Mouse (Mus musculus): ENCODE results near the gene Spib. TPM values are rescaled to one million over a fixed set of nuclear protein-coding genes. Genes with fewer than 3 reads are reported as not detected.
A peak's percentile ranks its signal among the peaks of the same experiment; 100 is the strongest.

Gene Spib
- polyA plus RNA-seq, 1 experiment from 2014 or later: not detected

GRCm38 (mm10) chr7:44547725-44548124 lies 15.9 kb upstream of the Spib start:
- WGBS: 23% methylated on average over 5 of the region's 5 CpGs
- no peaks in the 10 kb centered on the region for H3K9me3 ChIP-seq
- peaks cover 15% of the 10 kb centered on the region for H3K4me1 ChIP-seq
- H3K4me2 ChIP-seq (replicated peaks): peak overlapping the region; percentile 77
- H3K27ac ChIP-seq: no peak overlapping the region
- peak overlapping the region; percentile 70 for H3K4me3 ChIP-seq
- H3K36me3 ChIP-seq: peaks cover 33% of the 10 kb centered on the region
- no peaks in the 10 kb centered on the region for H3K27me3 ChIP-seq
- ATAC-seq (ENCODE audit: insufficient number of reproducible peaks, insufficient read depth, low FRiP score, low TSS enrichment): no peak
- H3K9ac ChIP-seq: peak overlapping the region; percentile 67

- H3K4me1 ChIP-seq: peaks cover 11% of the 10 kb centered on the region
- no peak overlapping the region for H3K27ac ChIP-seq
- no peaks in the 10 kb centered on the region for H3K27me3 ChIP-seq
- H3K9me3 ChIP-seq: no peaks in the 10 kb centered on the region
- H3K4me2 ChIP-seq (replicated peaks): peak overlapping the region; percentile 77
- no peak for ATAC-seq (ENCODE audit: insufficient number of reproducible peaks, insufficient read depth, low FRiP score, low TSS enrichment)
- H3K36me3 ChIP-seq: peaks cover 37% of the 10 kb centered on the region
- H3K4me3 ChIP-seq: peak overlapping the region; percentile 70; the same call in 1 of the 2 replicates
- H3K9ac ChIP-seq: peak overlapping the region; percentile 67; the same call in 1 of the 2 replicates
- 90% methylated on average over 13 of the region's 13 CpGs for WGBS
Measured at GRCm38 (mm10) chr7:44547041-44547440, 15.2 kb upstream of the Spib start.

- Histone ChIP-seq H3K4me3 (no peak overlapping the region), H3K27ac (no peak overlapping the region), H3K4me2 (replicated peaks) (no peak overlapping the region), H3K9me3 (no peaks in the 10 kb centered on the region), H3K4me1 (peaks cover 11% of the 10 kb centered on the region), H3K27me3 (no peaks in the 10 kb centered on the region), H3K9ac (no peak overlapping the region), H3K36me3 (peaks cover 37% of the 10 kb centered on the region)
- ATAC-seq (ENCODE audit: insufficient number of reproducible peaks, insufficient read depth, low FRiP score, low TSS enrichment): no peak
- 93% methylated on average over 3 of the region's 3 CpGs for WGBS
Measured at GRCm38 (mm10) chr7:44546274-44546673, 14.4 kb upstream of the Spib start.

GRCm38 (mm10) chr7:44543071-44543470 lies 11.2 kb upstream of the Spib start:
- Histone ChIP-seq H3K4me1 (peaks cover 11% of the 10 kb centered on the region), H3K27ac (no peak overlapping the region), H3K9ac (no peak overlapping the region), H3K36me3 (peaks cover 51% of the 10 kb centered on the region), H3K27me3 (no peaks in the 10 kb centered on the region), H3K4me2 (replicated peaks) (no peak overlapping the region), H3K9me3 (no peaks in the 10 kb centered on the region), H3K4me3 (no peak overlapping the region)
- no peak for ATAC-seq (ENCODE audit: insufficient number of reproducible peaks, insufficient read depth, low FRiP score, low TSS enrichment)
- WGBS: 83% methylated on average over 12 of the region's 12 CpGs

- peaks cover 56% of the 10 kb centered on the region for H3K36me3 ChIP-seq
- WGBS: 96% methylated on average over 11 of the region's 11 CpGs
- no peaks in the 10 kb centered on the region for H3K27me3 ChIP-seq
- ATAC-seq (ENCODE audit: insufficient number of reproducible peaks, insufficient read depth, low FRiP score, low TSS enrichment): no peak
- no peak overlapping the region for H3K9ac ChIP-seq
- H3K4me1 ChIP-seq: peaks cover 7% of the 10 kb centered on the region
- no peak overlapping the region for H3K27ac ChIP-seq
- H3K4me2 ChIP-seq (replicated peaks): no peak overlapping the region
- H3K9me3 ChIP-seq: no peaks in the 10 kb centered on the region
- H3K4me3 ChIP-seq: no peak overlapping the region
Measured at GRCm38 (mm10) chr7:44542555-44542954, 10.7 kb upstream of the Spib start.

GRCm38 (mm10) chr7:44538756-44539624 lies 7.1 kb upstream of the Spib start:
- peaks cover 86% of the 10 kb centered on the region for H3K36me3 ChIP-seq
- no peaks in the 10 kb centered on the region for H3K9me3 ChIP-seq
- H3K4me3 ChIP-seq: no peak overlapping the region
- H3K9ac ChIP-seq: no peak overlapping the region
- ATAC-seq (ENCODE audit: insufficient number of reproducible peaks, insufficient read depth, low FRiP score, low TSS enrichment): no peak
- 90% methylated on average over 41 of the region's 41 CpGs for WGBS
- no peak overlapping the region for H3K27ac ChIP-seq
- no peak overlapping the region for H3K4me2 ChIP-seq (replicated peaks)
- H3K4me1 ChIP-seq: no peaks in the 10 kb centered on the region
- H3K27me3 ChIP-seq: no peaks in the 10 kb centered on the region

- H3K27me3 ChIP-seq: no peaks in the 10 kb centered on the region
- no peak for ATAC-seq (ENCODE audit: insufficient number of reproducible peaks, insufficient read depth, low FRiP score, low TSS enrichment)
- H3K4me2 ChIP-seq (replicated peaks): no peak overlapping the region
- no peaks in the 10 kb centered on the region for H3K9me3 ChIP-seq
- H3K27ac ChIP-seq: no peak overlapping the region
- H3K4me3 ChIP-seq: no peak overlapping the region
- H3K36me3 ChIP-seq: peaks cover 99% of the 10 kb centered on the region
- H3K4me1 ChIP-seq: no peaks in the 10 kb centered on the region
- 93% methylated on average over 13 of the region's 13 CpGs for WGBS
- no peak overlapping the region for H3K9ac ChIP-seq
Measured at GRCm38 (mm10) chr7:44537496-44537895, 5.6 kb upstream of the Spib start.

GRCm38 (mm10) chr7:44537009-44537408 lies 5.1 kb upstream of the Spib start:
- no peak for ATAC-seq (ENCODE audit: insufficient number of reproducible peaks, insufficient read depth, low FRiP score, low TSS enrichment)
- WGBS: 91% methylated on average over 7 of the region's 7 CpGs
- Histone ChIP-seq H3K4me3 (no peak overlapping the region), H3K36me3 (peaks cover 98% of the 10 kb centered on the region), H3K27me3 (no peaks in the 10 kb centered on the region), H3K9me3 (no peaks in the 10 kb centered on the region), H3K4me2 (replicated peaks) (no peak overlapping the region), H3K27ac (no peak overlapping the region), H3K4me1 (no peaks in the 10 kb centered on the region), H3K9ac (no peak overlapping the region)

- Histone ChIP-seq H3K4me3 (no peak overlapping the region), H3K27me3 (no peaks in the 10 kb centered on the region), H3K9me3 (no peaks in the 10 kb centered on the region), H3K27ac (no peak overlapping the region), H3K9ac (no peak overlapping the region), H3K36me3 (peaks cover 93% of the 10 kb centered on the region), H3K4me1 (no peaks in the 10 kb centered on the region), H3K4me2 (replicated peaks) (no peak overlapping the region)
- no peak for ATAC-seq (ENCODE audit: insufficient number of reproducible peaks, insufficient read depth, low FRiP score, low TSS enrichment)
- 91% methylated on average over 6 of the region's 6 CpGs for WGBS
Measured at GRCm38 (mm10) chr7:44536590-44536968, 4.7 kb upstream of the Spib start.

GRCm38 (mm10) chr7:44535657-44536589 lies 4.1 kb upstream of the Spib start:
- H3K36me3 ChIP-seq: peaks cover 87% of the 10 kb centered on the region
- 92% methylated on average over 27 of the region's 27 CpGs for WGBS

GRCm38 (mm10) chr7:44534656-44535441 lies 3.0 kb upstream of the Spib start:
- H3K27me3 ChIP-seq: no peaks in the 10 kb centered on the region
- H3K4me2 ChIP-seq (replicated peaks): no peak overlapping the region
- H3K4me1 ChIP-seq: no peaks in the 10 kb centered on the region
- no peak overlapping the region for H3K4me3 ChIP-seq
- H3K9me3 ChIP-seq: no peaks in the 10 kb centered on the region
- no peak for ATAC-seq (ENCODE audit: insufficient number of reproducible peaks, insufficient read depth, low FRiP score, low TSS enrichment)
- H3K27ac ChIP-seq: no peak overlapping the region
- peaks cover 76% of the 10 kb centered on the region for H3K36me3 ChIP-seq
- H3K9ac ChIP-seq: no peak overlapping the region
- 85% methylated on average over 19 of the region's 19 CpGs for WGBS

More at GRCm38 (mm10) chr7:44535657-44536589, 4.1 kb upstream of the Spib start:
- no peak for ATAC-seq (ENCODE audit: insufficient number of reproducible peaks, insufficient read depth, low FRiP score, low TSS enrichment)
- H3K4me3 ChIP-seq: no peak overlapping the region
- H3K27ac ChIP-seq: no peak overlapping the region
- no peak overlapping the region for H3K4me2 ChIP-seq (replicated peaks)
- no peaks in the 10 kb centered on the region for H3K4me1 ChIP-seq
- H3K9me3 ChIP-seq: no peaks in the 10 kb centered on the region
- no peak overlapping the region for H3K9ac ChIP-seq
- no peaks in the 10 kb centered on the region for H3K27me3 ChIP-seq
